In the genomic region with DNA sequence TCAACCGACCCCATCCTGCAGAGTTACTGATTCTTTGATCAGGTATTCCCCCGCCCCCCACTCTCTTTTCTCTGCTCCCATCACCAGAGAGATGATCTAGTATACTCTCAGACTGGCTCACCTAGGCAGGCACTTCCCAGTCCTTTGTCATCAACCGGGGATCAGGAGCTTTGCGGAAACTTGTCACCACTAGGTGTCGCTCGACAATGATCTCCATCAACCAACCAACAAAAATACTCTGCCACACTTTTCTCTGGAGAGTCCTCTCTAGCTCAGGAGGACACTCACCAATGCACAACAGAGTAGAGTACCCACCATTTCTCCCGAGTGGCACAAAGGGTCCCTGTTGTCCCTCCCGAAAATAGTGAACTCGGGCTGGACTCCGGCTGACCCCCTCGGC, we compare ENCODE assay signal across 8 mouse cellular contexts.
DNase-seq lines count a peak whose midpoint lies in the region; ATAC-seq and TF ChIP-seq lines count a peak whose summit lies in the region.
"Had no signal": no experiment of that assay in that cellular context is flagged by ENCODE, and none has a peak within 500 bp of the region (broad histone marks: within the 10 kb centered on the region; RNA-seq: fewer than 3 reads in every experiment).

No protein-coding gene starts in this region.

- no peak overlapping the region for H3K27ac ChIP-seq in neural tube, embryonic 12.5 days
- H3K27ac ChIP-seq: stomach, embryonic 15.5 days had no signal

- no peak overlapping the region for H3K9ac ChIP-seq in neural tube, embryonic 12.5 days
- H3K9ac ChIP-seq: stomach, embryonic 15.5 days had no signal

- ATAC-seq in granulocyte monocyte progenitor cell, adult 5-6 weeks (replicated peaks; ENCODE audit: poor library complexity, severe bottlenecking) = peak; percentile 50
- peak; percentile 76 for ATAC-seq in neural tube, embryonic 12.5 days (ENCODE audit: low FRiP score, low read depth)
- ATAC-seq in inflammation-experienced regulatory T-cells, adult 6 months = no peak

- no peaks in the 10 kb centered on the region for H3K79me3 ChIP-seq in C2C12 (ENCODE audit: low read depth)

- peak overlapping the region; percentile 11 for H3K4me3 ChIP-seq in C2C12 (ENCODE audit: insufficient read depth, poor library complexity, severe bottlenecking)
- no peak overlapping the region for H3K4me3 ChIP-seq in neural tube, embryonic 12.5 days
- H3K4me3 ChIP-seq: stomach, embryonic 15.5 days had no signal

- no peaks in the 10 kb centered on the region for H3K36me3 ChIP-seq in C2C12 (ENCODE audit: control insufficient read depth, insufficient read depth)
- no peaks in the 10 kb centered on the region for H3K36me3 ChIP-seq in neural tube, embryonic 12.5 days
- H3K36me3 ChIP-seq: stomach, embryonic 15.5 days had no signal

- H3K9me3 ChIP-seq in neural tube, embryonic 12.5 days = no peaks in the 10 kb centered on the region
- H3K9me3 ChIP-seq: stomach, embryonic 15.5 days had no signal

- H3K27me3 ChIP-seq in C2C12 (ENCODE audit: control insufficient read depth, insufficient read depth, insufficient read length) = no peaks in the 10 kb centered on the region
- H3K27me3 ChIP-seq in neural tube, embryonic 12.5 days (replicated peaks) = no peaks in the 10 kb centered on the region
- H3K27me3 ChIP-seq: stomach, embryonic 15.5 days had no signal

- no peaks in the 10 kb centered on the region for H3K4me1 ChIP-seq in neural tube, embryonic 12.5 days
- H3K4me1 ChIP-seq: stomach, embryonic 15.5 days had no signal

- no peaks in the 10 kb centered on the region for H3K79me2 ChIP-seq in C2C12 (ENCODE audit: control insufficient read depth, insufficient read depth)

- DNase-seq in 3T3-L1 (ENCODE audit: low read depth, low spot score) = peak; percentile 68
- DNase-seq in cerebellum, adult 8-10 months = peak; percentile 10
- DNase-seq in layer of hippocampus, postnatal 10 days (ENCODE audit: low spot score in 2 of 2) = peak; percentile 60

- H3ac ChIP-seq in C2C12 (ENCODE audit: control insufficient read depth, insufficient read length, low read depth) = no peak overlapping the region

- no peak for TF ChIP-seq CTCF in C2C12 (IDR thresholded peaks at IDR 0.05; ENCODE audit: control insufficient read depth, insufficient read depth, insufficient read length)

- H3K4me2 ChIP-seq in neural tube, embryonic 12.5 days (replicated peaks) = no peak overlapping the region
- H3K4me2 ChIP-seq: stomach, embryonic 15.5 days had no signal

- 36% methylated on average over 11 of the region's 11 CpGs for WGBS in neural tube, embryonic 12.5 days

TF ChIP-seq in C2C12, 6 proteins besides CTCF, POLR2A, EP300 and RAD21:
- no peak for TF ChIP-seq MAX (IDR thresholded peaks at IDR 0.05)
- TF ChIP-seq USF1 (IDR thresholded peaks at IDR 0.05; ENCODE audit: low read depth) = no peak
- no peak for TF ChIP-seq MYOG (IDR thresholded peaks at IDR 0.05; ENCODE audit: control insufficient read depth, extremely low read depth, insufficient read length)
- TF ChIP-seq CEBPB (IDR thresholded peaks at IDR 0.05; ENCODE audit: low read depth) = no peak
- no peak for TF ChIP-seq MYOD1 (IDR thresholded peaks at IDR 0.05; ENCODE audit: control insufficient read depth, insufficient read length, low read depth)
- no peak for TF ChIP-seq FOSL1 (IDR thresholded peaks at IDR 0.05; ENCODE audit: insufficient read depth, low read length, poor library complexity, severe bottlenecking)
TF ChIP-seq in C2C12: peak in this region for 0.

Comparison
In these comparisons a context has a peak if more than half of its experiments do, and no peak if none do; other contexts are left out.
1. DNase-seq: peak in every context shown above with its lines; median percentile 68 in 3T3-L1; 60 in layer of hippocampus, postnatal 10 days; 10 in cerebellum, adult 8-10 months.